Mouse (Mus musculus) thymus, adult 2 months (tissue): Measurements from ENCODE around the gene Tns4. TPM values are rescaled to one million over a fixed set of nuclear protein-coding genes. Genes with fewer than 3 reads are reported as not detected.

Experiments
- DNase-seq: peaks from one replicate; pipeline ENCODE4 v3.0.0; 2021
- H3K27ac ChIP-seq: fragments of 200-500 bp; 2 replicates; pipeline ENCODE4 v1.5.1; 2012; ENCODE audit warnings: low read length, control low read depth; ENCODE audit not compliant: control insufficient read depth, insufficient read depth
- H3K27me3 ChIP-seq: fragments of 200-500 bp; 2 replicates; pipeline ENCODE4 v1.6.1; 2012; ENCODE audit warnings: mild to moderate bottlenecking, low read length, moderate library complexity, mixed read lengths; ENCODE audit not compliant: control insufficient read depth, insufficient read depth
- H3K36me3 ChIP-seq: fragments of 200-500 bp; 2 replicates; pipeline ENCODE4 v1.6.1; 2012; ENCODE audit warnings: mild to moderate bottlenecking, low read length, moderate library complexity; ENCODE audit not compliant: control insufficient read depth, insufficient read depth
- H3K4me1 ChIP-seq: fragments of 200-500 bp; replicated peaks from 2 replicates; pipeline ENCODE4 v1.6.1; 2012; ENCODE audit warnings: low read length; ENCODE audit not compliant: control insufficient read depth, insufficient read depth
- H3K4me3 ChIP-seq: fragments of 200-500 bp; 2 replicates; pipeline ENCODE4 v1.5.1; 2012; ENCODE audit warnings: mild to moderate bottlenecking, low read length, control low read depth, moderate library complexity; ENCODE audit not compliant: control insufficient read depth, insufficient read depth
- CTCF ChIP-seq: fragments of 200-500 bp; IDR thresholded peaks from 2 replicates; pipeline ENCODE4 v1.5.1; 2012; ENCODE audit warnings: mild to moderate bottlenecking, control low read depth, low read length, moderate library complexity, borderline replicate concordance; ENCODE audit not compliant: control insufficient read depth, poor library complexity, insufficient read depth; ENCODE audit errors: extremely low read depth
- POLR2A ChIP-seq: fragments of 200-500 bp; IDR thresholded peaks from 2 replicates; pipeline ENCODE4 v1.6.1; 2012; ENCODE audit warnings: mild to moderate bottlenecking, low read length, control low read depth, moderate library complexity; ENCODE audit not compliant: control insufficient read depth, poor library complexity, insufficient read depth; ENCODE audit errors: extremely low read depth
- WGBS: fragments of 180-500 bp; shearing (Covaris S2); methylation state at CpG from one replicate; pipeline ENCODE4 v1.1.7; 2018; 5-methylcytosine and 5-hydroxymethylcytosine counted together
- polyA plus RNA-seq: library from polyadenylated mRNA; depleted of rRNA; stranded (reverse); fragments of >200 nt; gene quantifications from 2 replicates; pipeline ENCODE4 v1.2.3, GENCODE M21; 2012

The Tns4 gene
- polyA plus RNA-seq, 1 experiment, result 7.5 TPM

GRCm38 (mm10) chr11:99088486-99088885 is 620 bp downstream of the Tns4 start:
- Histone ChIP-seq H3K4me3 (no peak overlapping the region), H3K27ac (no peak overlapping the region), H3K4me1 (no peaks in the 10 kb centered on the region), H3K36me3 (no peaks in the 10 kb centered on the region), H3K27me3 (no peaks in the 10 kb centered on the region)
- TF ChIP-seq CTCF, result no peak
- TF ChIP-seq POLR2A, result no peak
- WGBS, result 71% methylated on average over 2 of the region's 2 CpGs
- no peak for DNase-seq

DNA sequence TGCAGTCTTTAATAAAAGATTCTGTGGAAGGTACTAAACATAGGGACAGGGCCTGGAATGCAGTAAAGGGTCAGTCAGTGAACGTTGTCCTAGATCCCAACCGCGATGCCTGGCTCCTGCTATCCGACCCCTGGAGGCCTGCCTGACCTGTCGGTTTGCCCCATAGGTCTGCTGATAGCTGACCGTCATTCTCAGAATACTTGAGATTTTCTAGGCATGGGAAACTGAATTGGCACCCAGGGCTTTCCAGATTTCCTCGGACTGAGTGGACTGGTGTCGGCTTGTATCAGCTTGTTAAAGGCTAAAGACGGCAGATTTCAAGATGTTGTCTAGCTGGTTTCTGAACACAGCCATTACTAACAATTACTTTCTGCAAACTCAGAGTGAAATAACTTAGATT is 4.7 kb downstream of the Tns4 start:
- no peaks in the 10 kb centered on the region for H3K27me3 ChIP-seq

DNA sequence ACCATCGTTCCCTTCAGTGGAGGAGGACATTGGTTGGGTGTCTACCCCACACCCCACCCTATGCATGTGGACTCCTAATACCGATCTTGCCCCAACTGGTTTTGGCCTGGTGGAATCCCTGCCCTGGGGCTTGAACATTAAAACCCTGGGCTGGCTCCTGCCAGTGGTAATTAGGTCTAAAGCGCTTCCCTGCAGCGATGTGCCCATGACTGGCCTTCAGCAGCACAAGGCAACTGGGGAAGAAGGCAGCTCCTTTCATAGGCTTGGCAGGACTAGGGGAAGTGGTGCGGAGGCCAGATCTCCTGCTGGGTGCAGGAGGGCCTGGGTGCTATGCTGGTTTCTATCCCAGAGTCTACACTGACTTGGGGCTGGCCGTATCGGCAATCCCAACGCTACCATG is 5.6 kb downstream of the Tns4 start:
- no peak overlapping the region for H3K4me3 ChIP-seq
- WGBS, result 97% methylated on average over 8 of the region's 8 CpGs
- no peaks in the 10 kb centered on the region for H3K27me3 ChIP-seq
- H3K27ac ChIP-seq, result no peak overlapping the region
- TF ChIP-seq CTCF (no peak), POLR2A (no peak)
- no peak for DNase-seq
- no peaks in the 10 kb centered on the region for H3K4me1 ChIP-seq
- no peaks in the 10 kb centered on the region for H3K36me3 ChIP-seq

More for the DNA sequence above, 4.7 kb downstream of the Tns4 start:
- Histone ChIP-seq H3K27ac (no peak overlapping the region), H3K4me3 (no peak overlapping the region), H3K4me1 (no peaks in the 10 kb centered on the region), H3K36me3 (no peaks in the 10 kb centered on the region)
- no peak for DNase-seq
- WGBS, result 96% methylated on average over 9 of the region's 9 CpGs
- TF ChIP-seq POLR2A, result no peak
- no peak for TF ChIP-seq CTCF

DNA sequence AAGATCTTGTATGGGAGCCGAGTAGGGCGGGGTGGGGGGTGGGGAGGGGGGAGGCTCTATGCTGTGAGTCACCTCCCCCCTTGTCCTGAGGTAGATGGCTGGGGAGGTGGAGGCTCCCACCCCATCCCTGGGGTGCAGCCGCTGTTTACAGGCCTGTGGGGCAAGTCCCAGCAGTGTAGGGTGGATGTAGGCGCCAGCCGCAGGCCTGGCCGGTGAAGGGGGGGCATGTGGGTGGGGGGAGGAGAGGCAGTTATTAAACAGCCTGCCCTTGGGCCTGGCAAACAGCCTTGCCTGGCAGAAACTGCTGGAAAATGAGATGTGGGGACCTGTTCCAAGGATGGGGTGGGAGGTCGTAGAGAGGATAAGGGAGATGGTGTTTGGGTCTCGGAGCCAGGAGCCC is 7.0 kb downstream of the Tns4 start:
- no peak overlapping the region for H3K27ac ChIP-seq
- TF ChIP-seq POLR2A (no peak), CTCF (no peak)
- no peaks in the 10 kb centered on the region for H3K27me3 ChIP-seq
- no peak overlapping the region for H3K4me3 ChIP-seq
- no peaks in the 10 kb centered on the region for H3K36me3 ChIP-seq
- no peaks in the 10 kb centered on the region for H3K4me1 ChIP-seq
- no peak for DNase-seq
- 72% methylated on average over 8 of the region's 8 CpGs for WGBS

DNA sequence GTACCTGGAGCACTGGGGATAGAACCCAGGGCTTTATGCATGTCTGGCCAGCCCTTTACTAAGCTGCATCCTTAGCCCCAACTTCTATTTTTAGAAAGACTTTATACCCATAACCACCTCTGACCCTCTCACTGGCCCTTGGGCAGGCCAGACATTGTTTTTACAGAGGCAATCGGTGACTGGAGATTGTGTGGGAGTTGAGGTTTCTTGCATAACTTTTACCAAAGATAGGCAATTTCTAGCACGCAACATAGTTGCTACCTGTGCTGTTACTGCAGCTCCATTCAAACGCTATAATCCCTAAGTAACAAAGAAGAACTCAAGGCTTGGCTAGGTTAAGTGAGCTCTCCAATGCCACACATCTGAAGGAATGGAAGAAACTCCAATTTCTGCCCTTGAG is 7.5 kb downstream of the Tns4 start:
- Histone ChIP-seq H3K4me3 (no peak overlapping the region), H3K27ac (no peak overlapping the region), H3K4me1 (no peaks in the 10 kb centered on the region), H3K36me3 (no peaks in the 10 kb centered on the region), H3K27me3 (no peaks in the 10 kb centered on the region)
- TF ChIP-seq CTCF, result no peak
- no peak for TF ChIP-seq POLR2A
- WGBS, result 88% methylated on average over 3 of the region's 3 CpGs
- no peak for DNase-seq

GRCm38 (mm10) chr11:99080902-99081543 is 8.1 kb downstream of the Tns4 start:
- no peak for DNase-seq
- no peak for TF ChIP-seq POLR2A
- Histone ChIP-seq H3K4me1 (no peaks in the 10 kb centered on the region), H3K36me3 (no peaks in the 10 kb centered on the region), H3K27ac (no peak overlapping the region), H3K27me3 (no peaks in the 10 kb centered on the region), H3K4me3 (no peak overlapping the region)
- 95% methylated on average over 9 of the region's 9 CpGs for WGBS

- TF ChIP-seq POLR2A (no peak), CTCF (no peak)
- no peak for DNase-seq
- Histone ChIP-seq H3K36me3 (no peaks in the 10 kb centered on the region), H3K27ac (no peak overlapping the region), H3K4me3 (no peak overlapping the region), H3K27me3 (no peaks in the 10 kb centered on the region), H3K4me1 (no peaks in the 10 kb centered on the region)
- WGBS, result 95% methylated on average over 8 of the region's 8 CpGs
Measured at GRCm38 (mm10) chr11:99077869-99078268, 11.2 kb downstream of the Tns4 start.
